Mouse (Mus musculus) midbrain, embryonic 14.5 days (tissue): ENCODE results near the gene Dnase2a. TPM values are rescaled to one million over a fixed set of nuclear protein-coding genes. Genes with fewer than 3 reads are reported as not detected.
A peak's percentile ranks its signal among the peaks of the same experiment; 100 is the strongest.

Experiments
- microRNA-seq: library from miRNA; unstranded; fragments of <30 nt; microRNA quantifications from one replicate; pipeline ENCODE4, GENCODE M21; 2016
- polyA plus RNA-seq: library from polyadenylated mRNA; unstranded; fragments of >200 nt; fragmentation: Nextera tagmentation; extraction: Ambion mirVana; gene quantifications from 2 replicates; pipeline ENCODE4 v1.2.1, GENCODE M21; 2014

Gene Dnase2a
- polyA plus RNA-seq, 1 experiment from 2014 or later = 4.0 TPM

Small RNA genes within 50 kb of the gene (microRNA-seq; reads per million reads assigned to microRNA genes)
- gene Gm24197 (not detected), gene Mir7069 (3.8 reads per million, percentile 23 among the genes with 10 or more reads in this experiment)

Other genes starting within 250 kb of the Dnase2a start
- gene Ier2, start 245.7 kb upstream of the Dnase2a start, polyA plus RNA-seq = 15.5 and 16.0 TPM in 2 replicates
- 56.9 and 59.6 TPM in 2 replicates for gene Trmt1, start 222.3 kb upstream of the Dnase2a start, polyA plus RNA-seq
- gene Nacc1, start 220.7 kb upstream of the Dnase2a start, polyA plus RNA-seq = 19.1 and 20.2 TPM in 2 replicates
- 1.5 and 3.8 TPM in 2 replicates for gene Lyl1, start 207.1 kb upstream of the Dnase2a start, polyA plus RNA-seq
- 0.67 and 0.91 TPM in 2 replicates for gene G430095P16Rik, start 185.6 kb upstream of the Dnase2a start, polyA plus RNA-seq
- gene Nfix, start 108.2 kb upstream of the Dnase2a start, polyA plus RNA-seq = 45.9 and 49.8 TPM in 2 replicates
- 9.9 and 12.7 TPM in 2 replicates for gene Dand5, start 85.7 kb upstream of the Dnase2a start, polyA plus RNA-seq
- 32.7 and 35.8 TPM in 2 replicates for gene Gadd45gip1, start 77.0 kb upstream of the Dnase2a start, polyA plus RNA-seq
- 83.4 and 84.3 TPM in 2 replicates for gene Rad23a, start 67.9 kb upstream of the Dnase2a start, polyA plus RNA-seq
- gene Calr, start 61.6 kb upstream of the Dnase2a start, polyA plus RNA-seq = 434 and 525 TPM in 2 replicates
- 95.6 and 111 TPM in 2 replicates for gene Farsa, start 51.6 kb upstream of the Dnase2a start, polyA plus RNA-seq
- 17.4 and 27.4 TPM in 2 replicates for gene Syce2, start 36.4 kb upstream of the Dnase2a start, polyA plus RNA-seq
- gene Gcdh, start 14.6 kb upstream of the Dnase2a start, polyA plus RNA-seq = 22.4 and 25.9 TPM in 2 replicates
- 0.19 and 0.63 TPM in 2 replicates for gene Klf1, start 6.6 kb upstream of the Dnase2a start, polyA plus RNA-seq
- 69.5 and 69.9 TPM in 2 replicates for gene Mast1, start 28.8 kb downstream of the Dnase2a start, polyA plus RNA-seq
- 0.99 and 1.4 TPM in 2 replicates for gene Rtbdn, start 38.4 kb downstream of the Dnase2a start, polyA plus RNA-seq
- not detected in 2 replicates for gene Gm49661, start 60.9 kb downstream of the Dnase2a start, polyA plus RNA-seq
- gene Prdx2, start 61.0 kb downstream of the Dnase2a start, polyA plus RNA-seq = 1,531 and 1,588 TPM in 2 replicates
- 51.7 and 54.4 TPM in 2 replicates for gene Rnaseh2a, start 61.2 kb downstream of the Dnase2a start, polyA plus RNA-seq
- gene Junb, start 70.2 kb downstream of the Dnase2a start, polyA plus RNA-seq = 4.3 and 5.7 TPM in 2 replicates
- gene Hook2, start 82.0 kb downstream of the Dnase2a start, polyA plus RNA-seq = 25.8 and 31.4 TPM in 2 replicates
- gene Best2, start 106.0 kb downstream of the Dnase2a start, polyA plus RNA-seq = not detected in 2 replicates
- 130 and 155 TPM in 2 replicates for gene Asna1, start 116.7 kb downstream of the Dnase2a start, polyA plus RNA-seq
- 157 and 191 TPM in 2 replicates for gene Trir, start 118.3 kb downstream of the Dnase2a start, polyA plus RNA-seq
- gene Tnpo2, start 128.4 kb downstream of the Dnase2a start, polyA plus RNA-seq = 32.0 and 41.0 TPM in 2 replicates
- gene Fbxw9, start 151.5 kb downstream of the Dnase2a start, polyA plus RNA-seq = 65.0 and 80.9 TPM in 2 replicates
- 1.7 TPM in 1 of 2 replicates, not detected in the other for gene Gm5741, start 159.4 kb downstream of the Dnase2a start, polyA plus RNA-seq
- 88.8 and 95.8 TPM in 2 replicates for gene Dhps, start 163.2 kb downstream of the Dnase2a start, polyA plus RNA-seq
- 141 and 154 TPM in 2 replicates for gene Wdr83os, start 172.2 kb downstream of the Dnase2a start, polyA plus RNA-seq
- 53.9 and 58.2 TPM in 2 replicates for gene Wdr83, start 172.7 kb downstream of the Dnase2a start, polyA plus RNA-seq
- gene Man2b1, start 174.7 kb downstream of the Dnase2a start, polyA plus RNA-seq = 13.3 and 17.2 TPM in 2 replicates
- 3.0 and 4.0 TPM in 2 replicates for gene Zfp791, start 214.5 kb downstream of the Dnase2a start, polyA plus RNA-seq
- gene Cks1brt, start 243.4 kb downstream of the Dnase2a start, polyA plus RNA-seq = not detected in 2 replicates